Mouse (Mus musculus) telencephalon, adult 2 months (tissue): ENCODE measurements around the gene Gm47955.
"Not testable (repeated sequence)": the region's sequence is repeated elsewhere in the genome, so short reads cannot be mapped to it uniquely, and the experiment has no call there.

Source experiments
- DNase-seq: peaks from one replicate; pipeline ENCODE4 v3.0.0-alpha.2; 2011; ENCODE audit warnings: low read depth, low spot score

Gene Gm47955

GRCm38 (mm10) chr1:82992093-82992492 is 32.0 kb downstream of the Gm47955 start:
- DNase-seq = no peak

- no peak for DNase-seq
Measured at GRCm38 (mm10) chr1:82993947-82994346, 33.9 kb downstream of the Gm47955 start.

GRCm38 (mm10) chr1:83000306-83000705 is 40.2 kb downstream of the Gm47955 start, which contains the start of gene Gm47959:
Gm47959 (plus strand) TSS chr1:83000548.
- not testable (repeated sequence) for DNase-seq

- DNase-seq = no peak
Measured at GRCm38 (mm10) chr1:83006218-83007179, 46.4 kb downstream of the Gm47955 start.

- no peak for DNase-seq
Measured at GRCm38 (mm10) chr1:83007471-83007870, 47.4 kb downstream of the Gm47955 start.
